Mouse (Mus musculus) midbrain, embryonic 15.5 days (tissue): ENCODE results near the gene Kmt2e. TPM values are rescaled to one million over a fixed set of nuclear protein-coding genes. Genes with fewer than 3 reads are reported as not detected.

ENCODE experiments used
- ATAC-seq: fragments of 200-750 bp; cut with Nextera tagmentation; replicated peaks from 2 replicates; pipeline ENCODE4 v1.8.0; 2017; ENCODE audit warnings: moderate TSS enrichment
- H3K27ac ChIP-seq: fragments of 300-500 bp; sonication (generic); 2 replicates; pipeline ENCODE4 v1.5.1; 2015; ENCODE audit warnings: mild to moderate bottlenecking, inconsistent platforms
- H3K27me3 ChIP-seq: fragments of 300-500 bp; sonication (generic); replicated peaks from 2 replicates; pipeline ENCODE4 v1.6.1; 2015; ENCODE audit warnings: inconsistent platforms
- H3K36me3 ChIP-seq: fragments of 300-500 bp; sonication (generic); replicated peaks from 2 replicates; pipeline ENCODE4 v1.6.1; 2015; ENCODE audit warnings: inconsistent platforms
- H3K4me1 ChIP-seq: fragments of 300-500 bp; sonication (generic); 2 replicates; pipeline ENCODE4 v1.6.1; 2015; ENCODE audit warnings: inconsistent platforms
- H3K4me2 ChIP-seq: fragments of 300-500 bp; sonication (generic); 2 replicates; pipeline ENCODE4 v1.6.1; 2015; ENCODE audit warnings: inconsistent platforms, mild to moderate bottlenecking, moderate library complexity
- H3K4me3 ChIP-seq: fragments of 300-500 bp; sonication (generic); 2 replicates; pipeline ENCODE4 v1.5.1; 2015; ENCODE audit warnings: mild to moderate bottlenecking, inconsistent platforms
- H3K9ac ChIP-seq: fragments of 300-500 bp; sonication (generic); 2 replicates; pipeline ENCODE4 v1.6.1; 2015; ENCODE audit warnings: mild to moderate bottlenecking, inconsistent platforms
- H3K9me3 ChIP-seq: fragments of 300-500 bp; sonication (generic); 2 replicates; pipeline ENCODE4 v1.6.1; 2016; ENCODE audit warnings: inconsistent platforms
- WGBS: fragments of 180-500 bp; shearing (Covaris S2); methylation state at CpG from one replicate; pipeline ENCODE4 v1.1.7; 2015; ENCODE audit warnings: mixed read lengths; 5-methylcytosine and 5-hydroxymethylcytosine counted together
- polyA plus RNA-seq: library from polyadenylated mRNA; unstranded; fragments of >200 nt; fragmentation: Nextera tagmentation; extraction: Ambion mirVana; gene quantifications from 2 replicates; pipeline ENCODE4 v1.2.1, GENCODE M21; 2015

Gene Kmt2e
- polyA plus RNA-seq, 1 experiment from 2014 or later, result 181 TPM

- H3K27me3 ChIP-seq, result no peaks in the 10 kb centered on the region
- H3K4me2 ChIP-seq, result no peak overlapping the region
- H3K9ac ChIP-seq, result no peak overlapping the region
- H3K4me3 ChIP-seq, result no peak overlapping the region
- WGBS, result 86% methylated on average over 3 of the region's 3 CpGs
- no peak overlapping the region for H3K27ac ChIP-seq
- ATAC-seq, result no peak
- H3K4me1 ChIP-seq, result no peaks in the 10 kb centered on the region
- no peaks in the 10 kb centered on the region for H3K36me3 ChIP-seq
- H3K9me3 ChIP-seq, result no peaks in the 10 kb centered on the region
These were observed 37.5 kb upstream of the Kmt2e start for GRCm38 (mm10) chr5:23396756-23397155.

DNA sequence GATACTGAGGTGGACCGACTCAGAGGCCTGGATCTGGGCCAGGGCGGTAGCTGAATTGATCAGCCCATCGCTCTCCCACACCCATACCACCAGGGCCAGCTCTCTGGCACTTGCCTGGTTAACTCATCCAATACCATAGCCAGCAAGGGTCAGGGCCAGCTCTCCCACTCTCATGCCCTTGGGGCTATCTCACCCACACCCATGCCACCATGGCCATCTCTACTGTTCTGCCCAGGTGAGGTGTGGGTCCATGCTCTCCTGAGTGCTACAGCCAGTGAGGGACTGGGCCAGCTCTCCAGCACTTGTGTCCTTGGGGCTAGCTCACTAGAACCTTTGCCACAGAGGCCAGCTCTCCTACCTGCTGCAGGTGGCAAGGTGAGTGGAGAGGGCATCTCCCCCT lies 34.1 kb upstream of the Kmt2e start:
- no peak overlapping the region for H3K4me2 ChIP-seq
- no peaks in the 10 kb centered on the region for H3K4me1 ChIP-seq
- no peak overlapping the region for H3K9ac ChIP-seq
- peak; percentile 27; the same call in 1 of the 2 replicates for ATAC-seq
- H3K27ac ChIP-seq, result no peak overlapping the region
- WGBS, result 94% methylated on average over 3 of the region's 3 CpGs
- H3K36me3 ChIP-seq, result no peaks in the 10 kb centered on the region
- no peaks in the 10 kb centered on the region for H3K27me3 ChIP-seq
- no peaks in the 10 kb centered on the region for H3K9me3 ChIP-seq
- H3K4me3 ChIP-seq, result no peak overlapping the region

DNA sequence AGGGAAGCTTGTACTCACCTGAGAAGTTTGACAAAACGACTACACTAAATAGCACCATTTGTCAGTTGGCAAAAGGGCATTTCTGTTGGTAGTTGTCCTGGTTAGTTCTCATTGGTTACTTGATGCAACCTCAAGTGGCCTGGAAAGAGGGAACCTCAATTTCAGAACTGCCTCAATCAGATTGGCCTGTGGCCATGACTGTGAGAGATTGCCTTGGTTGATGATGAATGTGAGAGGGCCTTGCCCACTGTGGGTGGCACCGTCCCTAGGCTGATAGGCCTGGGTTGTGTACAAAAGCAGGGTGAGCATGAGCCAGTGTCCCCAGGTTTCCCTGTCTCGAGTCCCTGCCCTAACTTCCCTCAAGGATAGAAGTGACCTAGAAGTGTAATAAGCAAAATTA lies 33.4 kb upstream of the Kmt2e start:
- Histone ChIP-seq H3K4me1 (no peaks in the 10 kb centered on the region), H3K4me3 (no peak overlapping the region), H3K27ac (no peak overlapping the region), H3K4me2 (no peak overlapping the region), H3K27me3 (no peaks in the 10 kb centered on the region), H3K36me3 (no peaks in the 10 kb centered on the region), H3K9ac (no peak overlapping the region), H3K9me3 (no peaks in the 10 kb centered on the region)
- no peak for ATAC-seq
- WGBS, result 92% methylated on average over 3 of the region's 3 CpGs

GRCm38 (mm10) chr5:23401368-23401767 lies 32.9 kb upstream of the Kmt2e start:
- 89% methylated on average over 9 of the region's 9 CpGs for WGBS
- Histone ChIP-seq H3K4me1 (no peaks in the 10 kb centered on the region; the same call in 1 of the 2 replicates), H3K9ac (no peak overlapping the region), H3K4me3 (no peak overlapping the region), H3K27ac (no peak overlapping the region), H3K27me3 (no peaks in the 10 kb centered on the region), H3K36me3 (no peaks in the 10 kb centered on the region), H3K4me2 (no peak overlapping the region), H3K9me3 (no peaks in the 10 kb centered on the region)
- no peak for ATAC-seq

DNA sequence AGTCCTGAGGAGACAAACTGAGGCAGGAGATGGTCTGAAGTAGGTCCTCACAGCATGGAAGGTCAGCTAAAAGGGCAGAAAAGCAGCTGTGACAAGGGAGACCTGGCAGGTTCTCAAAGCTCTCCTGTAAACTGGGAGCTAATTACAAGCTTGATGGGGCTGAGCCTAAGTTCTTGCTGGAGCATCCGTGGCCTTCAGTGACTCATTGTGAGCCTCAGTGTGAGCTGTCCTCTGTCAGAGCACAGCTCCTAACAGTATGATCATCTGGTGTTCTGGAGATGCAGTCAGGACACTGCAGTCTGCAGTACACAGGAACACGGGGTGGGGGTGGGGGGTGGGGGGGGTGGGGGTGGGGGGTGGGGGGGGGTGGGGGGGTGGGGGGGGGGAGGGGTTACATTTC lies 32.2 kb upstream of the Kmt2e start:
- Histone ChIP-seq H3K9me3 (no peaks in the 10 kb centered on the region), H3K27ac (no peak overlapping the region), H3K36me3 (no peaks in the 10 kb centered on the region), H3K27me3 (no peaks in the 10 kb centered on the region), H3K4me1 (no peaks in the 10 kb centered on the region; the same call in 1 of the 2 replicates), H3K9ac (no peak overlapping the region), H3K4me2 (no peak overlapping the region), H3K4me3 (no peak overlapping the region)
- 29% methylated on average over 2 of the region's 2 CpGs for whole genome bisulfite sequencing
- ATAC-seq, result no peak

- 64% methylated on average over 11 of the region's 11 CpGs for WGBS
- no peak for ATAC-seq
- peaks cover 4% of the 10 kb centered on the region; the same call in 1 of the 2 replicates for H3K4me1 ChIP-seq
- H3K4me2 ChIP-seq, result no peak overlapping the region
- H3K9ac ChIP-seq, result no peak overlapping the region
- H3K9me3 ChIP-seq, result no peaks in the 10 kb centered on the region
- H3K27me3 ChIP-seq, result no peaks in the 10 kb centered on the region
- no peak overlapping the region for H3K27ac ChIP-seq
- H3K36me3 ChIP-seq, result no peaks in the 10 kb centered on the region
- no peak overlapping the region for H3K4me3 ChIP-seq
These were observed 31.1 kb upstream of the Kmt2e start for GRCm38 (mm10) chr5:23403161-23403560.

GRCm38 (mm10) chr5:23405666-23406404 lies 28.4 kb upstream of the Kmt2e start:
- Histone ChIP-seq H3K9me3 (no peaks in the 10 kb centered on the region), H3K9ac (no peak overlapping the region), H3K27me3 (no peaks in the 10 kb centered on the region), H3K4me3 (no peak overlapping the region), H3K36me3 (no peaks in the 10 kb centered on the region), H3K4me2 (no peak overlapping the region), H3K4me1 (peaks cover 5% of the 10 kb centered on the region; the same call in 1 of the 2 replicates), H3K27ac (no peak overlapping the region)
- no peak for ATAC-seq
- 94% methylated on average over 12 of the region's 12 CpGs for WGBS

- WGBS, result 59% methylated on average over 4 of the region's 4 CpGs
- Histone ChIP-seq H3K9ac (no peak overlapping the region), H3K27me3 (no peaks in the 10 kb centered on the region), H3K27ac (no peak overlapping the region), H3K4me3 (no peak overlapping the region), H3K4me2 (no peak overlapping the region), H3K4me1 (peaks cover 5% of the 10 kb centered on the region; the same call in 1 of the 2 replicates), H3K9me3 (no peaks in the 10 kb centered on the region), H3K36me3 (no peaks in the 10 kb centered on the region)
- no peak for ATAC-seq
These were observed 27.9 kb upstream of the Kmt2e start for GRCm38 (mm10) chr5:23406405-23406745.

GRCm38 (mm10) chr5:23408106-23408505 lies 26.1 kb upstream of the Kmt2e start:
- ATAC-seq, result no peak
- 56% methylated on average over 5 of the region's 5 CpGs for WGBS
- H3K27ac ChIP-seq, result 0 out of 2 replicates have a peak overlapping the region, but pooled peaks have one; percentile 7
- no peak overlapping the region for H3K4me2 ChIP-seq
- H3K4me1 ChIP-seq, result peaks cover 17% of the 10 kb centered on the region
- H3K9ac ChIP-seq, result no peak overlapping the region
- no peaks in the 10 kb centered on the region for H3K27me3 ChIP-seq
- H3K9me3 ChIP-seq, result no peaks in the 10 kb centered on the region
- H3K4me3 ChIP-seq, result no peak overlapping the region
- no peaks in the 10 kb centered on the region for H3K36me3 ChIP-seq

DNA sequence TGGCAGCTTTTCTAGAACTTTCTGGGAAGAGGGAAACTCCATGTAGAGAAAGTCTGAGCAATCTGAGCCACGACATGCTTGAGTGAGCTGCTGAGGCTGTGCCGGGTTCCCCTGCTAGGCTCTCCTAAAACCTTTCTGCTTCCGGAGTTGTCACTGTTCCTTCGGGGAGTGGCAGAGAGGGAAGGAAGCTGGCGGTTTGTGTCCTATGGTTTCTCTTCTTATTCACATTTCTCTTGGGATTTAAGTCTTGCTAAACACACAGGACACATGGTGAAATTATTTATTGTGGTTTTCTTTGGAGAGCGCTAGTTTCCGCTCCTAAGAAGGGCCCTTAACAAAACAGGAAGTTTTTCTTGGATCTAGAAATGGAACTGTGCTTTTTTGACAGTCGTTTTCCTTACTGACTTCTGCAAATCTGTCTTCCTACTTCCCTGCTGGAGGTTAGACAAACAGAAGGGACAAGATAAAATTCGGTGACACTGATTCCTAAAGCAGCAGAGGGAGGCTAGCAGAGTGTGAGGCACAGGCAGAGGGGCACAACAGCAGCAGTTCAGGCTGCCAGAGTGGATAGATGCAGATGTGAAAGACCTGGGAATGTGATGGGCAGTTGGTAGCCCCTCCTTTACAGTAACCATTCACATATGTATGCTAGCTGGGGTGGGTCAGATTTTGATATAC lies 24.1 kb upstream of the Kmt2e start:
- H3K27ac ChIP-seq, result no peak overlapping the region
- H3K4me2 ChIP-seq, result no peak overlapping the region
- H3K36me3 ChIP-seq, result no peaks in the 10 kb centered on the region
- no peak overlapping the region for H3K9ac ChIP-seq
- H3K9me3 ChIP-seq, result no peaks in the 10 kb centered on the region
- WGBS, result 55% methylated on average over 9 of the region's 9 CpGs
- H3K27me3 ChIP-seq, result no peaks in the 10 kb centered on the region
- H3K4me3 ChIP-seq, result no peak overlapping the region
- H3K4me1 ChIP-seq, result peaks cover 38% of the 10 kb centered on the region
- ATAC-seq, result no peak

DNA sequence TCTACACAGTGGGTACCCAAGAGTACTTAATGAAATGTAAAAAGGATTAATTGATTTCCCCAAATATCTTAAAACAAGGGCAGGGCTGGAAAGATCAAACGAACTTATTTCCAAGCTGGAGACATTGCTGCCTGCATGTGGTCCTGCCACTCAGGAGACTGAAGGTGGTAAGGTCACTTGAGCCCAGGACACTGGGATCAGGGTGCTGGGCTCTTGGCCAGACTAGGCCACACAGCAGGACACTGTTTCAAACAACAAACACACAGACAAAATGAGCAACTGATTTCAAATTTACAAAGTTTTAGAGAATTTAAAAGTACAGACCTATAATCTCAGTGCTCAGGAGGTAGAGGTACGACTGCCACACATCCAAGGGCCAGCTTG lies 23.5 kb upstream of the Kmt2e start:
- Histone ChIP-seq H3K4me2 (no peak overlapping the region), H3K9ac (no peak overlapping the region), H3K4me1 (peaks cover 43% of the 10 kb centered on the region), H3K27me3 (no peaks in the 10 kb centered on the region), H3K9me3 (no peaks in the 10 kb centered on the region), H3K4me3 (no peak overlapping the region), H3K27ac (no peak overlapping the region), H3K36me3 (no peaks in the 10 kb centered on the region)
- 62% methylated on average over 2 of the region's 2 CpGs for WGBS
- no peak for ATAC-seq

- no peaks in the 10 kb centered on the region for H3K36me3 ChIP-seq
- H3K9me3 ChIP-seq, result no peaks in the 10 kb centered on the region
- H3K4me1 ChIP-seq, result peaks cover 50% of the 10 kb centered on the region
- H3K4me2 ChIP-seq, result no peak overlapping the region
- no peaks in the 10 kb centered on the region for H3K27me3 ChIP-seq
- ATAC-seq, result no peak
- 94% methylated on average over 10 of the region's 10 CpGs for WGBS
- no peak overlapping the region for H3K27ac ChIP-seq
- H3K9ac ChIP-seq, result no peak overlapping the region
- H3K4me3 ChIP-seq, result no peak overlapping the region
These were observed 22.6 kb upstream of the Kmt2e start for GRCm38 (mm10) chr5:23411640-23412039.
